Mouse (Mus musculus) adrenal gland, adult 18-20 months (tissue): ENCODE data around the gene Gas7. TPM values are rescaled to one million over a fixed set of nuclear protein-coding genes. Genes with fewer than 3 reads are reported as not detected.

ENCODE experiments used
- DNase-seq, 2 experiments: peaks; one replicate each; pipeline ENCODE4 v3.0.0; 2021 to 2022; ENCODE audit warnings: low spot score in 2 of 2
- total RNA-seq, 2 experiments: library from RNA; stranded (reverse); gene quantifications; 1 replicate in 1 of 2; 2 replicates in 1 of 2; pipeline ENCODE4 v1.2.3; 2021

Gas7 gene
- total RNA-seq, 2 experiments from 2014 or later: 35.5 to 52.9 TPM

DNA sequence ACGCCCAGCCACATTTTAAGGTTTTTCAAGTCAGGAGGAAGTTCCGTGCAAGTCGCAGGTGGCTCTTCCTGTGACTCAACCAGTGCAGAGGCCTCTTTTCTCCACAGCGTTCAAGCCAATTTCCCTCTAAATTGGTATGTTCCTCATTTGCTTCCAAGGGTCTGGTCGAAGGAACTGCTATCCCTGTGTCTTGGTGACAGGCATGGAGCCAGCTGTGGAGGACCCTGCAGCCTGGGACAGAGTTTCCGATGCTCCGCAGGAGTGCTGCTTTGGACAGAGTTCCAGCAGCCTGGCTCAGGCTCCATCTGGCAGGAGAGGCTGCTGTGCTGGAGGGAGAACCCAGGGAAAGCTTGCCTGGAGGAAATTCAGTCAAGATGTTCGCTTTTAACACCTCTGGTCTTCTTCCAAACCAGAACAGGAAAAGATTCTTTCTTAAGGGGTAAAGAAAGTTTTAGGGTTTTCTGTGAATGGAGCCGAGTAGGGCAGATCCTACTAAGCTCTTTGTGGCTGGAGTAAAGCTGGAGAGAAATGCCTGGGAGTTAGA is 27.1 kb downstream of the Gas7 start:
- DNase-seq: no peak

DNA sequence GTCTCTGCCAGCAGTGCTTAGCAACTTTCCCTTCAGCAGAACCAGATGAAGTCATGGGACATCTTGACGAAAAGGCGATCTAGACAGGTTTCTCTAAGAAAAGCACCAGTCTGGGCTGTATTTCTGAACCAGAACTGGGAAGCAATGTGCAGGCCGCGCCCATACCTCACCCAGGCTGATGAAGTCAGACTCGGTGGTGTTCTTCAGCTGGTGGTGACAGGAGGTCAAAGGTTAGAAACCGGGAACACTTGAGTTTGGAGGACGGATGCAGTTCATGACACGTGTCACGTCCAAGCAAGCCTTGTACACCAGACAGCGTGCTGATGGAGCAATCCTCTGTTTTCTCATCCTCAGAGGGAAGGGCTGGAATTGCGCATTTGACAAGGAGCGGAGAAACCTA is 32.9 kb downstream of the Gas7 start:
- DNase-seq: no peak

DNA sequence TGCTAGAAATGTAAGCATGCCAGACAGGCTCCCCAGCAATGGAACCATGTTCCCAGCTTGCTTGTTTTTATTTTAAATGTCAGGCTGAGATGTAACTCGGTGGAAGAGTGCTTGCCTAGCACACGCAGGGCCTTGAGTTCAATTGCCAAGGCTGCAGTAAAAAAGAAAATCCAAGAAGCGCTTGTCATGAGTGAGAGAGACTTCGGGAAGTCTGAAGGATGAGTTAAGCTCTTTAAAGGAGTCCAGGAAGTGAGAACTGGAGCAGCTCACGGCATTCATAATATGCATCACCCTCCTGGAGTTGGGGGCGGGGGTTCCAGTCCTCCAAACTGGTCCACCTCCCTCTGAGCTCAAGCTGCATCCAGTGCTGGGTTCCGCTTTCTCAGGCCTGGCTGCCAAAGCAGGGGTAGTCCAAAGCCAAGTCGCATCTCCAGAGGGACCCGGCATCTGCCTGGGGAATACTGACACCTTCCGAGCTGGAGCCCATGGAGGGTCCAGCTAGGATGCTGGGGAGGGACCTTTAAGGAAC is 34.5 kb downstream of the Gas7 start:
- DNase-seq: peak in 1 of 2 experiments; percentile 37

DNA sequence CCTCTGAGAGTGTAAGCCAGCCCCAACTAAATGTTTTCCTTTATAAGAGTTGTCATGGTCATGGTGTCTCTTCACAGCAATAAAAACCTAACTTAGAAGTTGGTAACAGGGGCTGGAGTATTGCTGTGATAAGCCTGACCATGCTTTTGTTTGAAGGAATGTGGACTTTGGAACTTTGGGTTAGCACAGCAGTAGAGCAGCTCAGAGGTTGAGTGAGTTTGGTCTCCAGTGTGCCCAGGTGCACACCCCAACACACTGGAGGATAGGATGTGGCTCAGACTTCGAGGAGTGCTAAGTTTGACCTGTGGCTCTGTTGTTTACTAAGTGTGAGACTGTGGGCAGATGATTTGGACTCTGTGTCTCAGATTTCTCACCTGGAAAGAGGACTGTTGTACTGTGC is 41.6 kb downstream of the Gas7 start:
- no peak for DNase-seq

DNA sequence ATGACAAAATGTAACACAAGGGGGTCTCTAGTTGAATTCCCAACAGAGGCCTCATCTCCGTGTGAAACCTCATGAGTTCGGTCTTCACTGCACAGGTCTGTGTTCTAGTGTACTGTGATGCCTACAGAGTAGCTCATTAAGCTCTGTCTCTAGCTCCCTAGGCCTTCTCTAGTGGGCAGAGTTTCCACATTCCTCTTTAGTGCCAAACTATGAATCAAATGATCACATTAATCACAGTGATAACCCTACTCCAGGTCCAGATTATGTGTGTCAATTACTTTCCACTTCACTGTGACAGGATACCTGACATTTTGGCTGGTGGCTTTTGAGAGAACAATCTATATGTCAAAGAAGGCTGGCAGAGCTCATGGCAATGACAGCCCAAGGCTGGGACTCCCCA is 44.9 kb downstream of the Gas7 start:
- no peak for DNase-seq

DNA sequence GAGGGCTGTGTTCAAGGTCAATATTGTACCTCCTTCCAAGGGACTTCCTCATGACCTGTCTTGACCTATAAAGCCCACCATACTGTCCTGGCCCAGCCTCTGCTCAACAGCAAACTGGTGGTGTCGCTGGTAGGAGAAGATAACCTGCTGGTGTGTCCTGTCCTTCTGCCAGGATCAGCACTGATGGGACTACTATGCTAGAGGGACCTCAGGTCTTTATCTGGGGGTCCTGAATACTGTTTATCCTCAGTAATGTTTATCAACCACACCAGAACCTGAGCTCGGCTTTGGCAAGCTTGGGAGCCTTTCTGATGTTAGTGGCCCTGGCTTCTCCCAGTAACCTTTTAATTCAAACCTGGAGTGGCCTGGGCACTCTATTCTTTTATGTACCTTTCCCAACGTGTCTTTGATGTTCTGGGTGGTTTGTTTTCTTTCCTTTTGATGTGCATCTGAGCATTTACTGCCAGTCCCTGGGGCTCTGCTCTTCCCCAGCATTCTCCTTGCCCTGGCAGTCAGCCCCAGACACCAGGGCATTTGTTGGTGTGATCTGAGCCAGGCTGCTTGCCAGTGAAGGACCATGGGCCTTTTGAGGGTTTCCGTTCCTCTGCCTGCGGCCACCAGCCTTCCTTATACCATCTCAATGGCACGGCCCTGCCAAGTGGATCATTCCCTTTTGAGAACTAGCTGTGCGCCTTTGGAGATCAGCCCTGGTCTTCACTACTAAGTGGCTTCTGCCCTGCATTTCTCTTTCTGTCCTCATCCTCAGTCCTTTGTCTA is 46.4 kb downstream of the Gas7 start:
- DNase-seq: no peak

DNA sequence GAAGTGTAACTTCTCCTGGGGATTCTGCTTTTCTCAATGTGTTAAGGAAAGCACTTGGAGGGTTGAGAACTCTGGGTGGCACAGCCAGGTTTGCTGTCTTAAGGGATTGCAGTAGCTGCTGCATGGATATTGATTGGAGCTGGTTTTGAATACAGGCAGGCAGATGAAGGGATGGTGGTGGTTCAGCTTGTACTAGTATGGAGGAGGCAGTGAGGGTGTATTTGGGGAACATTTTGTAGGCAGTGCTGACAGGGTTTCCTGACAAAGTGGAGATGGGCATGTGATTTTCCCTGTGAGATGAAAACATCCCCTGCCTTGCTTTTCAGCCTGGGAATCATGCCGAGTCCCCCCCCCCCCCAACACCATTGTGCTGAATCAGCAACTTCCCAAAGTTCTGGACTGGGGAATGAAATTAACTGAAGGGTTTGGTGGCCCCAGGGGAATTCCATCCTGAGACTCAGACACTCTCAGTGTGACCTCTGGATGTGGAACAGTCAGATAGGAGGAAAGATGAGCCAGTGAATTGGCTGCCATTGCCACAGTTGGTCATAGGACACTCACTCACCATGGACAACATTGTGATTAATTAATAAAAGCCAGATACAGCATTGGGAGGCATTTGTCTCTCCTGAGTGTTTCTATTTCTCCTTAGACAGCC is 54.1 kb downstream of the Gas7 start:
- no peak for DNase-seq

DNA sequence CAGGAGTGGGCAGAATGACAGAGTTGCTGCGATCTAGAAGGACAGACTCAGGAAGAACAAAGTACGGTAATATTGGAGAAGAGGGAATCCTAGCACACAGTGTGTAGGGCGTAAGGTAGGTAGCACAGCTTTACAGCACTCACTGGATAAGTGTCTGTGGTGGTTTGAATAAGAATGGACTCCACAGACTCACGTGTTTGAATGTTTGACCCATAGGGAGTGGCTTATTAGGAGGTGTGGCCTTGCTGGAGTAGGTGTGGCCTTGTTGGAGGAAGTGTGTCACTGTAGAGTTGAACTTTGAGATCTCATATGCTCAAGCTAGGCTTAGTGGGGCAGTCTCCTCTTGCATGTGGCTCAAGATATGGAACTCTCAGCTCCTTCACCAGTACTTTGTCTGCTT is 55.6 kb downstream of the Gas7 start:
- no peak for DNase-seq

DNA sequence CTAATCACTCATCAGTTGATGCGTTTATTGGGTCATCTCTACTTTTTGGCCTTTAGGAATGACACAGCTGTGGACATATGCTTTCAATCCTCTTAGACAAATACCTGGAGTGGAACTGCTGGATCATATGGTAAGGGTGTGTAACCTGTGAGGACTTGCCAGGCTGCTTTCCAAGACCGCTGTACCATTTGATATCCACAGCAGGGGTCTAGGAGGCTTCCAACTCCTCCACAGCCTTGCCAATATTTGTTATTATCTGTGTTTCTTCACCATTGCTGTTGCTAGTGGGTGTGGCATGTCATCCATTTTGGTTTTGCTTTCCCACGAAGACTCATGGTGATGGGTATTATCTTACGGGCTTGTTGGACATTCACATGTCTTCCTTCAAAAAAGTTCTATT is 57.8 kb downstream of the Gas7 start:
- DNase-seq: no peak

DNA sequence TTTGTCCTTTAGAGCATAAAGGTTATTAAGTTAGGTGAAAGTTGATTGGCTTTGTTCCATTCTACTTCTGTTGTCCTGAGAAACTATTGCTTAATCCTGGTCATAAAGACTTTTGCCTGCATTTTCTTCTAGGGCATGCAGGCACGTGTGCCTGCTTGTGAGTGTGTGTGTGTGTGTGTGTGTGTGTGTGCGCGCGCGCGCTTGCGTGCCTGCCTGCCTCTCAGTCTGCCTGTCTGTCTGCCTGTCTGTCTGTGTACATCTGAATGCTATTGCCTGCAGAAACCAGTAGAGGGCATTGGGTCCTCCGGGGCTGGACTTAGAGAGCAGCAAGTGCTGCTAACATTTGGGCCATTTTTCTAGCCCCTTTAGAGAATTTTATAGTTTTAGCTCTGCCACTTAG is 59.2 kb downstream of the Gas7 start:
- DNase-seq: no peak

DNA sequence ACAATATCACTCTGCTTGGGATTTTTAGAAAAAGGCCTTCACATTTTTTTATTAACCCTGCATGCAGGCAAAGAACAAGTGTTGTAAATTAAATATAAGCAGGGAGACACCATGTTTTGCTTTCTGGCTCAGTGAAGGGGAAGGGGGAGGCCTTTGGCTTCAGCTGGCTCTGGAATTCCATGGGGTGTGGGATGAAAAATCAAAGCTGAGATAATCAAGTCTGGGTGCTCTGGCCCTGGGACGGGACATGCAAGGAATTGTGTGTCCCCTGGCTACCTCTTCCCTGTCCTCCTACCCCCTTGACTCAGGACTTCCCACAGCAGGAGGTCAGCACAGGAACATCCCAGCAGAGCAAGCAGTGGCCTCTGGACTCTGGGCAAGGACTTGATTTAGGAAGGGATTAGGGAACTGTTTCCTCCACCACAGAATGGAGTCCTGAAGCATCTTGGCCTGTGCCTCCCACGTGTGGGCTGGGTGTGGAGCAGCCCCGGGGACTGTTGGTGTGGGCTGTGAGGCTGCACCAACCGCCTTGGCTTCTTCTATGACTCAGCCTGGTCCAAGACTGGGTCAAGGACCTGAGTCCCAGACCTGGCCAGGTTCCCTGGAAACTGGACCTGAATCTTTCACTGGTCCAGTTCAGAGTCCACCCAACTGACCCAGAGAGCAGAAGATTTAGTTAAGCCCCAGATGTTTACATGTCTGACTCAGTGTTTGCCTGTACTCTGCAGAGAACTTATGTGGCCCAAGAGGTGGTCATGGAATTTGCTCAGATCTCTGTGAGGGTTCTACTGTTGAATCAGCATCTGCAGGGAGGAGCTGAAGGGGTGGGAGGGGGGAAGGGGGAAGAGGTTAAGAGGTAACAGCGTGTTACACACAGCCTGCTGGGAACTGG is 60.0 kb downstream of the Gas7 start:
- peak; percentile 57 to 70 for DNase-seq

DNA sequence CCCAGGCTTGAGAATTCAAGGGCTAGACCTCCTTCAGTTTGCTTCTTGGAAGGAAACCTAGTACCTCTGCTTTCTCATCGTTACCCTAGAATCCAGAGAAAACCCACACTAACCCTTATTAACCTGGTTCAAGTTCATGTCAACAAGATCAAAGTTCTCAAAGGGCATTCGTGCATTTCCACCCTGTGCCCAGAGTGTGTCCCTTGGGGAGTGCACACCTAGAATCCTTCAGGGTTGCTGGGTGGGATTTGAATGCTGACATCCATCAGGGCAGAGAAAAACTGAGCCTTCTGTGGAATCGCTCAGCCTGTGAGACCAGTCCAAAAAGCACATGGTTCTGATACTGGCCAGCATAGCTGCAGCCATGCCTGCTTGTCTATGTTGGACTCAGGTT is 60.7 kb downstream of the Gas7 start:
- DNase-seq: no peak

DNA sequence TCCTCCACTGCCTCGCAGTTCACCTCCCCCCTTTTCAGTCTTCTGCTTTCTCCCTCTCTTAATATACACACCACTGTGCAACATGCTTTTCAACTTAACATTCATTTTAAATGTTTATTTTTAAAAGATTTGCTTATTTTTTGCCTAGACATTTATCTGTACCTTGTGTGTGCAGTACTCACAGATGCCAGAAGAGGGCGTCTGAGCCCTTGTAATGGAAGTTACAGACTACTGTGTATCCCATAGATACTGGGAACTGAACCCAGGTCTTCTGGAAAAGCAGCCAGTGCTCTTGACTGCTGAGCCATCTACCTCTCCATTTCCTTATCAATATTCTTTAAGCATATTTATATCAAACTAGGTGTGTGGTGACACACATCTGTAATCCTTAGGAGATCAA is 62.5 kb downstream of the Gas7 start:
- DNase-seq: no peak

DNA sequence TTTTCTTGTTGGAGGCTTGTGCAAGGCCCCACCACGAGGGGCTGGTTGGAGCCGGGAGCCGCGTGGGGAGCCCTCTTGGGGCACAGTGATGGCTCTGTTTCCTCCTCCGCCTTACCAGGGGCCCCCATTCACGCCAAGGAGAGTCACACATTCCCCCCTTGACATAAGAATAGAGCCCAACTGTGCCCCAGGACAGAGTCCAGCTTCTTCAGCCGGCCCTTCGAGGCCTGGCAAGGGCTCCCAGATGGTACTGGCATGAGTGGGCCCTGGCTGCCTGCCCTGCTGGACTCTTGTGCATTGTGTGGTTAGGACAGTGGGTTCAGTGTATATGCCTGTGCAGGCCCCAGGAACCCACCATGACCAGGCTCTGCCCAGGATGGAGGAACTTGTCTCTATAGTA is 63.7 kb downstream of the Gas7 start:
- no peak for DNase-seq

DNA sequence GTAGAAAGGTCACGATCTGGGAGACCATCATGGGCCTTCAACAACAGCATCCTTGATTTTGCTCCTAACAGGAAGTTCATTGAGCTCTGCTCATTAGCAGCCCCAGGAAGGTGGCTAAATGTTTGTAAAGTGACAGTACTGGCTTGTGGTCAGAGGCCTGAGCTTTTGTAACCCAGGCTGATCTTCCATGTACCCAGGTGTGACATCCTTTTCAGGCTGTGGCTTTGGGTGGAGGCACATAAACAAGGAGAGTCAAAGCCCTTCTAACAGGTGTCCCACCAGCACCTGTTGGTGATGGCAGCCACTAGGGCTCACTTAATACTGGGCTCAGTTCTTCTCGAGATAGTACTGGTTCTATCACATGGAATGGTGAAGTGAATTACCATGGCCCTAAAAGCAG is 67.4 kb downstream of the Gas7 start:
- no peak for DNase-seq

DNA sequence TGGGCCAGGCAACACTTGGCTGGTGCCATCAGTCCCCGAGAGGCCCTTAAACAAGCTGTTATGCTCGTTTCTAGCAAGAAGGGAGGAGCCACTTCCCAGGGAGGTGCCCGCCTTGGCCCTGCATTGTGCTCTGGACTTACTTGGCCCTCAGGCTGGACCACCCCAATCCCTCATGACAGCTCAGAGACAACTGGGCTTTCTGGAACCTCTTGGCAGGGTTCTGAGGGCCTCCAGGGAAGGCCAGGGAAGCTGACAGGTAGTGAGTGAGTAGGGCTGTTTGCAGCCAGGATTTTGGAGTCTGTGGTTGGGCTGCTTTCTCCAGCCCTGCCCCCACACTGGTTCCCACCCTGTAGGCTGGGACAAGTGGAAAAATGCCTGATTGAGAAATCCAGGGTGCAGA is 68.6 kb downstream of the Gas7 start:
- no peak for DNase-seq

DNA sequence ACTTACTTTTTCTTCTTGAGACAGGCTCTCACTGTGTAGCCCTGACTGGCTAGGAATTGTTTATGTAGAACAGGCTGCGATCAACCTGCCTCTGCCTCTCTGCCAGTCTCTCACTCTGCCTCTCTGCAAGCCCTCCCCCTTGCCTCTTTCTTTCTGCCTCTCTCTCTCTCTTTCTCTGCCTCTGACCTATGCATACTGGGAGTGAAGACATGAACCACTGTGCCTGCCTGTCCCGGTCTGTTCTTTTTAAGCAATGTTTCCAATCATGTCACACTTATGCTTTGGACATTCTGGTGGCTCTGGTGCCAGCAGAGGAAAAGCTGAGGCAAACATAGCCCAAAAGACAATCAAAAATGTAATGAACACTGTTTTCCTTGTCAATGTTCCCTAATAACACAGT is 69.5 kb downstream of the Gas7 start:
- DNase-seq: no peak

DNA sequence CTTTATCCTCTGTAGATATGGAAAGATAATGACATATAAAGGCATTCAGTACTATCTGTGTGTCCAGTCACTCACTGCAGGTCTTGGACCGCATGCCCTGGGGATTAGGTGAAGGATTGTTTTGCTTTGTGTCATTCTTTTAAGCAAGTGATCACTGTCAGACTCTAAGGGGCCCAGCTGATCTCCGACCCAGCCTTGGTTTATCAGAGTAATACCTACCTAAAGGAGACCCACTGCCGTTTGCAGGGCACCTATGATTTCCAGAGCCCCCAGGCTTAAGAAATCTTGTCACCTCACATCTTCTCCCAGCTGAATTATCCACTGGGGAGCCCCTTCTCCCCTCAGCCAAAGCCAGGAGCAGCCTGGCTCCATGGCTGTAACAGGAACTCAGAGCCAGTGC is 70.6 kb downstream of the Gas7 start:
- no peak for DNase-seq

DNA sequence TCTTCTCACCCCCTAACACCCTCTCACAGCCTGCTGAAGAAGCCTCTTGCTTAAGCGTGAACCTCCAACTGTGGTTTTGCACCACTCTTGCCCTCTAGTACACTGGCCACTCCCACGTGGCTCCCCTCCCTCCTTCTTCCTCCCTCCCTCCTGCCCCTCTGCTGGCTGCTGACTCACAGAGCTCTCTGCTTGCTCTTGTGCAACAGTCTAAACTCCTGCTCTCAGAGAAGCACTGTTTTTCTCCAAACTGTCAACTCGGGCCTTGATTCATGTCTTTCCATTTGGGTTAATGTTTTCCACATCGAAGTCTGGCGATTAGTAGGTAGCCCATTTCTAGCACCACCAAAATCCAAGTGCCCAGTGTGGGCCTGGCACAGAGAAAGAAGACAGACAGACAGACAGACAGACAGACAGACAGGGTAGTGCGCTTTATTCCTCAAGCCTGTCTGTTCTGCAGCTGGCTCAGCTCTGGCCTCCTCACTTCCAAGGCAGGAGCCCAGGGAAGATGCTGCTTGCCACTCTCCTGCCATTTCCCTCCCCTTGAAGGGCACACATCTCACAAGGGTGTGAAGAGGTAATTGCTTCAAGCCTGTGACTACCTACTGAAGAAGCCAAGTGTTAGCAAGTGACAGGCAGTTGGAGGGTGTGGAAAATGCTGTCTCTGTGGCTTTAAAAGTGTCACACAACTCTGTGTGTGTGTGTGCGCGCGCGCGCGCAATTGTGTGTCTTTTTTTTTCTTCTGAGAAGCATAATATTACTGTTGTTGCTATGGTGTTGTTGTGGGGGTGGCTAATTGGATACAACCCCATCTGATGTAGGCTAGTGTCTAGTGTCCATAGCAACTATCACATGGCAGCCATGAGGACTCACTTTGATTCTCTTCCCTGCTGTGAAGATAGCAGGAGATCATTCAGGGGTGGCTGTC is 71.6 kb downstream of the Gas7 start:
- DNase-seq: peak; percentile 50 to 70

DNA sequence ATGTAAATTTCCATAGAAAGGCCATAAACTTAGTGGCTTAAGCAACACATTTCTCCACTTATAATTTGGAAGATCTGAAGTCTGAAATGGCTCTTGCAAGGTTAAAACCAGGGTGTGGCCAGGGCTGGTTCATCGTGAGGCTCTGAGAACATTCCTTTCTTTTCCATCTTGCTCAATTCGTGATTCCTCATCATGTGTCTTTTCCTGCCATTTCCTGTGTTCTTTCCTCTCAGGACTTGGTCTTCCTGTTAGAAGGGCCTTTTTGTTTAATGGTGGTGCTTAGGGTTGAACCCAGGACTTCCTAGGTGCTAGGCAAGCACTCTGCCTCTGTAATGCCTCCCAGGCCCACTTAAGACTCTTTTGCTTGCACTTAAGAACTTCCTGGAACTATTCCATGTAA is 76.0 kb downstream of the Gas7 start:
- DNase-seq: no peak
